Mouse (Mus musculus): Measurements from ENCODE around the gene Pde6c. TPM values are rescaled to one million over a fixed set of nuclear protein-coding genes. Genes with fewer than 3 reads are reported as not detected.

Gene Pde6c
- total RNA-seq, 2 experiments from 2014 or later = 0.12 to 0.26 TPM

Other genes with a start within 250 kb of the Pde6c start
- gene Myof, start 89.2 kb upstream of the Pde6c start, total RNA-seq (2021) = 1 to 10 TPM; 5.3 TPM
- gene Cep55, start 77.8 kb upstream of the Pde6c start, total RNA-seq (2021) = not detected
- not detected for gene Ffar4, start 35.7 kb upstream of the Pde6c start, total RNA-seq (2021)
- gene Rbp4, start 7.5 kb upstream of the Pde6c start, total RNA-seq (2021) = 10 to 100 TPM; 20.7 to 21.3 TPM
- 10 to 100 TPM; 13.5 to 13.6 TPM for gene Fra10ac1, start 91.4 kb downstream of the Pde6c start, total RNA-seq (2021)
- 100 to 1,000 TPM; 130 to 135 TPM for gene Lgi1, start 131.8 kb downstream of the Pde6c start, total RNA-seq (2021)

All from left cerebral cortex, adult 18-20 months (tissue).